Mouse (Mus musculus) cerebellum, adult 9-10 months (tissue): ENCODE measurements around the gene Jph3.
A peak's percentile ranks its signal among the peaks of the same experiment; 100 is the strongest.

Experiments used
- DNase-seq: peaks from one replicate; pipeline ENCODE4 v3.0.0; 2022

The Jph3 gene

DNA sequence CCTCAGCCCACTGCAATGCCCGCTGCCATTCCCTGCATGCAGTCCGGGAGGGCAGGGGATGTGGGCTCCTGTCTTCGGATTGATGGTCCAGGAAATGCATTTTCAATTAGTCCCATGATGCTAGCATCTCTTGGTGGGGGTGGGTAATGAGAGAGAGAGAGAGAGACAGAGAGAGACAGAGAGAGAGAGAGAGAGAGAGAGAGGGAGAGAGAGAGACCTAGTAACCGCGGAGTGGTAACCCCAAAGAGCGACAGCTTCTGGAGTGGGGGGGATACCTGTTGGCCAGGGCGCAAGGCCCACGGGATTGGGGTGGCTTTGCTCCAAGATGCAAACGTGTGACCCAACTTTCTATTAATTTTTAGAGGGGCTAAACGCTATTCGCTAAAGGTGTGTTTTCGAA is at the start of gene Jph3:
TSS of gene Jph3 (plus strand) at position 301 of the 400 bp plus-strand sequence.
- DNase-seq = no peak

GRCm38 (mm10) chr8:121680896-121681295 is 48.5 kb upstream of the Jph3 start:
- peak; percentile 81 for DNase-seq

GRCm38 (mm10) chr8:121681457-121681856 is 48.0 kb upstream of the Jph3 start:
- DNase-seq = peak; percentile 64

DNA sequence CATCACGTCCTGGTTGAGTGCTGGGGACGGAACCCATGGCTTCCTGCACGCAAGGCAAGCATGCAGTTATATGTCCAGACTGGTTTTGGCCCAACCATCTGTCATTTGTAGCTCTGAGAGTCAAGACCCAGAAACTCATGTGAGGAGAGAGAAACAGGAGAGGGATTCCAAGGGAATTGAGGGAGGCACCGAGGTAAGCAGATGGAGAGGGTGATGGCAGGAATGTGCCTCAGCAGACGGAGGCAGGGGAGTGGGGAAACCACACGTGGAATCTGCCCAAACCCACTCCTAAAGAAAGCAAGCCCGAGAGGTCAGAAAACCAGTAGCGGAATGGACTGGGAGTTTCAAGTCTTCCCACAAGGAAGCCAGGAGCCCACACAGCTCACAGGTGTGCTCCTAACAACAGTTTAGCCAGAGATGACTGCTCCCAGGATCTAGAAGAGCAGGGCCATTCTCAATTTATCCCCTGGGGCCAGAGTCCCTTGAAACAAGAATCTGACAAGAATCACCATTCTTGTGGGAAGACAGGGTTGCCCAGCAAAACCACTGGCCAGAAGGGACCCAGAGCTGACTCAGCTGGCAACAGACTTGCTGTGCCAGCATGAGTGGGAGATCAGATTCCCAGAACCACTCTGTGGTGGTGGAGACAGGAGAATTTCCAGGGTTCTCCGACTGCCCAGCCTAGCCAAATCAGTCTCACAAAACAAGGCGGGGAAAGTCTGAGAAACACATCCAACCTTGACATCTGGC is 46.2 kb upstream of the Jph3 start:
- DNase-seq = no peak

DNA sequence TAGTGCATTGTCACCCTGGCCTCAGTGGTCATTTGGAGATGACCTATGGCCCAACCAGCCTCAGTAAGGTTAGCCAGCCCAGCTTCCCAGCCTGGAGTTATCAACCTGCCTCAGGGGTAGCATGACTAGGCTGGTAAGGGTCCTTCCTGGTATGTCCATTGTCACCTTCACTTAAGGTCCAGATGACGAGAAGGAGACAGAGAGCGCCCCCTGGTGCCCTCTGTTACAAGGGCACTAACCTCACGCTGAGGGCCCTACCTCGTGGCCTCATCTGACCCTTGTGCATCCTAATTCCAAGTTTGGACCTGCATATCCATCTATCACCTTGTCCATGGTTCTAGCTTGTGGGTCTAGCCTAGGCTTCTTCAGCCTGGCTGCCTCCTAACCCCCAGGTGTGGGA is 44.0 kb upstream of the Jph3 start:
- DNase-seq = peak; percentile 77

GRCm38 (mm10) chr8:121687455-121688161 is 41.8 kb upstream of the Jph3 start:
- DNase-seq = peak; percentile 60

DNA sequence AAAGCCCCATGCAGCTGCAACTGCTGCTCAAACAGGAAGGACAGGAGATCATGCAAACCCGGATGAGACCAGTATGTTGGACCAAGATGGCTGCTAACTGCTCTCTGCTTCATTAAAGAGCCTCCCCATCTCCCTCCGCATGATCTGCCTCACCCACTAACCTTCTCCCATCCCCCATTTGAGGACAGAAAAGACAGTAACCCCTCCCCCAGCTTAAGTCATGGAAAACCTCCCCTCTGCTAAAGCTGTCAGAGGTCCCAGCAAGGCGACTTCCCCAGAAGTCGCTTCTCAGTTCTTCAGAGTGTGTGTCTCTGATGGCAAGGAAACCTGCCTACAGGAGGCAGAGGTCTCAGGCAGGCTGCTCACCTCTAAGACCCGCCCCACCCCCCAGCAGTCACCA is 40.9 kb upstream of the Jph3 start:
- DNase-seq = no peak

GRCm38 (mm10) chr8:121694453-121694852 is 35.0 kb upstream of the Jph3 start:
- DNase-seq = peak; percentile 86

- no peak for DNase-seq
These were observed 33.7 kb upstream of the Jph3 start for GRCm38 (mm10) chr8:121695585-121696184.

- DNase-seq = peak; percentile 87
These were observed 31.4 kb upstream of the Jph3 start for GRCm38 (mm10) chr8:121697735-121698614.

DNA sequence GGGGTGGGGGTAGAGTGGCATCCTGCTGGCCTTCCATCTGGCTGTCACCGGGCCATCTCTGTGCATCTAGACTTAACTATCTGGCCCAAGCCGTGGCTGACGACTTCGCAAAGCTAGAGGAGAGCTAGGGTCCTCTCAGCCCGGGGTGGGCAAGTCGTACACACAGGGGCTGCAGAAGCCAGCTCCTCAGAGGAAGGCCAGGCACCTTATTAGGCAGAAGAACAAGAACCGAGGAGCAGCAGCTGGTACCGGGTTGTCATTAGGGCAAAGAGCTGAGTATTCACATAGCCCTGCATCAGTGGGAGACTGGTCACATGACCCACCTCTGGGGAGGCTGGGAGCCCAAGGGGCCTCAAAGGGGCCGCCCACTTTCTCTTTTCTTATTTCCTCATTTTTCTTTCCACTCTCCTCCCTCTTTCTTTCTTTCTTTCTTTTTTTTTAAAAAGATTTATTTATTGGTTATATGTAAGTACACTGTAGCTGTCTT is 30.8 kb upstream of the Jph3 start:
- DNase-seq = no peak

DNA sequence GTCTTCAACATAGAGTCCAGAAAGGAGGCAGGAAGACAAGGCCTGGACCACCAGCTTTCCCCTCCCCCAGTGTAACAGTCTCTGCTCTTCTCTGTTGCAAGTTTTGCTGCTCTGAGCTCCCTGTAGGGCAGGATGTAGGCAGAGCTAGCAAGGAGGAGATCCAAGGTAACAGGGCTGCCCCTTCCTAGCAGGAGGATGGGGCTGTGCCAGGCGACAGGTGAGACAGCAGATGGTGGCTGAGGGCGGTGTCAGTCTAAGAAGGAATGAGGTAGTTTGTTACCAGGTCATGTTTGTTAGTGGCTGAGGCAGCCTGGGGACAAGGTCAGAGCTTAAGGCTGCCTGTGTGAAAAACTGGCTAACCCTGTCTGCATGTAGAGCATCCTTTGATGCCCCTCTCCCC is 29.5 kb upstream of the Jph3 start:
- DNase-seq = peak; percentile 98

- DNase-seq = peak; percentile 26
These were observed 24.2 kb upstream of the Jph3 start for GRCm38 (mm10) chr8:121705174-121705573.

GRCm38 (mm10) chr8:121706956-121707355 is 22.5 kb upstream of the Jph3 start:
- no peak for DNase-seq

DNA sequence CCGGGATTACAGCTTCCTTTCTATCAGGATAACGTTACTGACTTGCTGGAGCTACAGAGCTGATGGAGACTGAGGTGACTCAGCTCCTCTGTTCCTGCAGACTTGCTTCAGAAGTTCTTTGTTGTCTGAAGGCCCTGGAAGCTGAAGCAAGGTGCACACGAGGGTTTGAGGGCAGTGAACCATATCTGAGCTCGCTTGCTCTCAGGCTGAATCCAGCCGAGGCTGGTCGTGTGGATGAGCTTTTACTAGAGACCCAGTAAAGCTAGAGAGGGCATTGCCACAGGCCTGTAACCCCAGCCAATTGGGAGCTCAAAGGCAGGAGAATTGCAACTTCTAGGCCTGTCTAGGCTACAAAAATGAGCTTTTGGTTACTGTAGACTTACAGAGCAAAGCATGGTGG is 21.0 kb upstream of the Jph3 start:
- no peak for DNase-seq

DNA sequence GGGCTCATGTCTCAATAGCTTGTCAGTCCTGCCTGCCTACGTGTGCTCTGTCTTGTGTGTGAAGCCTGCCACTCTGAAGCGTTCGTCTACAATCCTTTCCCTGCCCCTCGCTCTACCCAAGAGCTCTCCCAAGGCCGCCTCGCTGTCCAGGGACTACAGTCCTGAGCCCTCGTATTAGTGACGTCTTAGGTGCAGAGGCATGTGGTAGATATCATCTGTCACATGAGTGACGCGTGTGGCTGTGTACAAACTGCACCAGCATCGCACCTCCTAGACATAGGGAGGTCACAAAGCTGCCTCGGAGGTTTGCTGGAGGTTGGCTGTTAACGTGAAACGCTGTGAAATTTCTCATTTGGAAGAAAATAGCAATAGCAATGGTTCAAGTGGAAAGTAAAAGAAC is 11.9 kb upstream of the Jph3 start:
- DNase-seq = no peak

- peak; percentile 98 for DNase-seq
These were observed 11.4 kb upstream of the Jph3 start for GRCm38 (mm10) chr8:121717982-121718425.

GRCm38 (mm10) chr8:121718925-121719324 is 10.5 kb upstream of the Jph3 start:
- DNase-seq = no peak

- peak; percentile 84 for DNase-seq
These were observed 8.4 kb upstream of the Jph3 start for GRCm38 (mm10) chr8:121721072-121721471.

GRCm38 (mm10) chr8:121723846-121724245 is 5.6 kb upstream of the Jph3 start:
- no peak for DNase-seq

DNA sequence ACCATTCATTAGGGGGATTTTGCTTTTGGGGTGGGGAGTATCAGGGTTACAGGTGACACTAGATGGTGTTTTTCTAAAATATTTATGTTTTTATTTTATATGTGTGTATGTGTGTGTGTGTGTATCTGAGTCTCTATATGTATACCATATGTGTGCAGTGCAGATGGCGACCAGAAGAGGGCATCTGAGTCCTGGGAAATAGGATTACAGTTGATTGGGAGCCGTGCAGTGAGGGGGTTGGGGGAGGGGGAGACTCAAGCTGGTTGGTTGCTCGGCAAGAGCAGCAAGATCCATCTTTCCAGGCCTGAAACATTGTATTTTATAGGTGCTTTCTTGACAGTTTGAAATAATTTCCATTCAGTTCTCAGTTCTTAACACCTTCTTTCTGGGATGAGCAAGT is 2.3 kb upstream of the Jph3 start:
- DNase-seq = no peak

DNA sequence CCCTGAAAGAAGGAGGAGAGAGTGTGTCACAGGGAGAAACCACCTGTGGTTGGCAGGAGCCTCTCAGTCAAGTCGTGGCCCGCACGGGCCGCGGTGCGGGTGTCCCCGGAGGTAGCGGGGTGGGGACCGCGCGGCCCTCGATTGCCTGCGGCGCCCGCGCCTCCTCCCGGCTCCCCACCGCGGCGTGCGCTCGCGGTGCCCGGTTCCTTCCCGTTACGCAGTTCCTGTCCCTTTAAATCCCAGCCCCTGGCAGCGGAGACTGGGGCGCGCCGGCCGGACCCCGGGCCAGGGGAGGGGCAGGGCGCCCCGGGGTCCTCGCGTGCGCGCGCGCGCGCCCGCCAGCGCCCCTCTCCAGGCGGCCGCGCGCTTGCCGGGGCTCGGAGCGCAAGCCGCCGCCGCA is 331 bp downstream of the Jph3 start:
- DNase-seq = no peak

GRCm38 (mm10) chr8:121730170-121730569 is 747 bp downstream of the Jph3 start:
- DNase-seq = no peak
